Mouse (Mus musculus): ENCODE measurements at regions not wholly inside any gene's neighbourhood (a gene's known extent, or its start where the extent isn't known, plus 50 kb on each side); places are given as distances from the start of the nearest gene placed in this dataset.
A peak's percentile ranks its signal among the peaks of the same experiment; 100 is the strongest.

- no peak overlapping the region for H3K27ac ChIP-seq
- H3K9me3 ChIP-seq: no peaks in the 10 kb centered on the region
- H3K27me3 ChIP-seq (ENCODE audit: insufficient read depth, poor library complexity, severe bottlenecking): no peaks in the 10 kb centered on the region
- WGBS: 66% methylated on average over 6 of the region's 6 CpGs
- peaks cover 37% of the 10 kb centered on the region for H3K4me1 ChIP-seq
- no peak overlapping the region for H3K4me3 ChIP-seq
- no peak for DNase-seq (ENCODE audit: low spot score)
- no peaks in the 10 kb centered on the region for H3K36me3 ChIP-seq
Measured at GRCm38 (mm10) chr3:21939738-21940137, 136.7 kb upstream of the Tbl1xr1 start.

DNA sequence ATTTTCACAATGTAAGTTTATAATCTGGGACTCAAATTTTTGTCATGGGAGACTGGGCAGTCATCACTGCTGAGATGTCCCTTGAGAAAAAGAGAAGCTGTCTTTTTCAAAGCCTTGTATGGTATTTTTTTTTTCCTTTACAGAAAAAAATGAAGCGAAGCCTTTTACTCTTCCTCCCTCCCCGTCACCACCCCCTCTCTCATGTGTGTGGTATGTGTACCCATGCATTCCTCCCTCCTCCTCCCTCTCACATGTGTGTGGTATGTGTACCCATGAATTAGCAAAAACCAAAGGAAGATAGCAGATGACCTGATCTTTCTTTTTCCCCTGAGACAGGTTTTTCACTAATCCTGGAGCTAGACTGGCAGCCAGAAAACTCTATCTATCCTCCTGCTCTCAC is 134.9 kb upstream of the Tbl1xr1 start:
- no peak overlapping the region for H3K27ac ChIP-seq
- 71% methylated on average over 2 of the region's 2 CpGs for WGBS
- H3K36me3 ChIP-seq: no peaks in the 10 kb centered on the region
- H3K27me3 ChIP-seq (ENCODE audit: insufficient read depth, poor library complexity, severe bottlenecking): no peaks in the 10 kb centered on the region
- no peak for DNase-seq (ENCODE audit: low spot score)
- H3K4me1 ChIP-seq: peaks cover 19% of the 10 kb centered on the region
- no peak overlapping the region for H3K4me3 ChIP-seq
- H3K9me3 ChIP-seq: no peaks in the 10 kb centered on the region

DNA sequence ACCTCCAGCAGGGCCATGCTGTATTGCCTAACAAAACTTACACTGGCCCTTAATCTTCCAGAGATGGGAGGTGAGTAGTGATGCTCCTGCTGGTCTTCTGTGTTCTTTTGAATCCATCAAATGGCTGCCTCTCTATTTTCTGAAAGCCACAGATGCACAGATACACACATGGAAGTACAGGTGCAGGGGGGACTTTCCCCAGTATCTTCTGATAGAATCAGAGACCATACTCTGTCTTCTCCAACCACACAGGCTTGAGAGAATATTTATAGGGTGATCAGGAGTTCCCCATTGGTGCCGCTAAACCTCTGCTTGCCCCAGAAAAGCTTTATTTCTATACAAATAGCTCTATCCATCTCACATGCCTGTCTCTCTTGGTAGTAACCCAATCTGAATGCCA is 133.5 kb upstream of the Tbl1xr1 start:
- Histone ChIP-seq H3K9me3 (no peaks in the 10 kb centered on the region), H3K36me3 (no peaks in the 10 kb centered on the region), H3K4me3 (no peak overlapping the region), H3K27ac (no peak overlapping the region), H3K27me3 (ENCODE audit: insufficient read depth, poor library complexity, severe bottlenecking) (no peaks in the 10 kb centered on the region), H3K4me1 (peaks cover 5% of the 10 kb centered on the region; the same call in 1 of the 2 replicates)
- DNase-seq (ENCODE audit: low spot score): no peak
- WGBS: 91% methylated on average over 1 of the region's 1 CpGs

- Histone ChIP-seq H3K36me3 (no peaks in the 10 kb centered on the region), H3K4me3 (no peak overlapping the region), H3K27me3 (ENCODE audit: insufficient read depth, poor library complexity, severe bottlenecking) (no peaks in the 10 kb centered on the region), H3K4me1 (peaks cover 6% of the 10 kb centered on the region; the same call in 1 of the 2 replicates), H3K9me3 (no peaks in the 10 kb centered on the region), H3K27ac (no peak overlapping the region)
- 72% methylated on average over 4 of the region's 4 CpGs for WGBS
- DNase-seq (ENCODE audit: low spot score): no peak
Measured at GRCm38 (mm10) chr3:21945775-21946174, 130.7 kb upstream of the Tbl1xr1 start.

DNA sequence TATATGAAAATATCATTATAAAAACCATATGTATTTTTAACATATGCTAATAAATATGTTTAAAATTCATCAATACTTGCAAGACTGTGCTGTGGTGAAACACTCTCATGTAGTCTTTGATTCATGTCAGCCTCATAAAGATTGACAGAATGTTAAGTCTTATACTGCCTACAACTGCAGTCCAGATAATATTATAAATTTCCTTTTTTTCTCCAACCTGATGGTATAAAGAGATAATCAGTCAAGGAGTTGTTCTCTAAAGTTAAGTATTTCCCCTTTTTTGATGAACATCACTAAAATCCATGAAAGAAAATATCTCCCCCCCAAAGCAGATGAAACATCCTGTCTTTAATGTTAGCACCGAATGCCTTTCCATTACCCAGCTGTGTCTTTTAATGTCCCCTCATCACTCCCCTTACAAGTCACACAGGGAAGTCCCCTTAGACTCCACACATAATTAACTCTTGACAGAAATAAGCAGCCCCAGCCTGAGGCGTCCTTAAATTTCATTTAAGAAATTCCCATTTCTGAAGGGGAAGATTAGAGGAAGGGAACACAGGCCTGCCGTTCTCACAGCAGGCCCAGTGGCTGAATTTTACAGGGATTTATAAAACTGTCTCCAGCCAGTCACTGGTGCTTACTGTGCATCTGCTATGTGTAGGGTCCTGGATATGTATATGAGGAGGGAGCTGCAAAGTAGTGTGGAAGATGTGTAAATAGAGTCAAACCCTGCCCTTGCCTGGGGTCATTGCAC is 129.0 kb upstream of the Tbl1xr1 start:
- Histone ChIP-seq H3K9me3 (no peaks in the 10 kb centered on the region), H3K27me3 (ENCODE audit: insufficient read depth, poor library complexity, severe bottlenecking) (no peaks in the 10 kb centered on the region), H3K4me3 (no peak overlapping the region), H3K4me1 (peaks cover 8% of the 10 kb centered on the region), H3K27ac (no peak overlapping the region), H3K36me3 (no peaks in the 10 kb centered on the region)
- 62% methylated on average over 3 of the region's 3 CpGs for WGBS
- DNase-seq (ENCODE audit: low spot score): no peak

GRCm38 (mm10) chr3:21948074-21948659 is 128.3 kb upstream of the Tbl1xr1 start:
- peaks cover 15% of the 10 kb centered on the region for H3K4me1 ChIP-seq
- 68% methylated on average over 4 of the region's 4 CpGs for WGBS

DNA sequence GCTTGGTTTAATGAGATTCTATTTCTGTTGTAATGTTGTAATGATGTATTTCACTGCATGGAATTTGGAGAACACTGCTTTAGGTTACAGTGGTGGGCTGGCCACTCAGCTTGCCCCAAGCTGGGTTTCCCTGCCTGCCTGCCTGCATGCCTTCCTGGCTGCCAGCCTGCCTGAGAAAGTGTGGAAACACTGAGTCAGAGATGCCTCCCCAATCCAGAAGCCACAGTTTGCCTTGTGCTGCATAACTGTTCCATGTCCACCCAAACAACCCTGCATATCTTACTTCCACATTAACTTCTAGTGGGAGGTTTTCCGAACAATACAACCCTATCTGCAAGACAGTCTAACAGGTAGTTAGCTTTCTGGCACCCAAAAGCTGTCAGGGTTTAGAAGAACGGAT is 127.0 kb upstream of the Tbl1xr1 start:
- no peak overlapping the region for H3K27ac ChIP-seq
- 56% methylated on average over 2 of the region's 2 CpGs for WGBS
- H3K4me3 ChIP-seq: no peak overlapping the region
- H3K27me3 ChIP-seq (ENCODE audit: insufficient read depth, poor library complexity, severe bottlenecking): no peaks in the 10 kb centered on the region
- H3K9me3 ChIP-seq: no peaks in the 10 kb centered on the region
- no peaks in the 10 kb centered on the region for H3K36me3 ChIP-seq
- peaks cover 16% of the 10 kb centered on the region for H3K4me1 ChIP-seq
- DNase-seq (ENCODE audit: low spot score): no peak

More at GRCm38 (mm10) chr3:21948074-21948659, 128.3 kb upstream of the Tbl1xr1 start:
- H3K27me3 ChIP-seq (ENCODE audit: insufficient read depth, poor library complexity, severe bottlenecking): no peaks in the 10 kb centered on the region
- DNase-seq (ENCODE audit: low spot score): no peak
- no peaks in the 10 kb centered on the region for H3K9me3 ChIP-seq
- no peak overlapping the region for H3K27ac ChIP-seq
- H3K36me3 ChIP-seq: no peaks in the 10 kb centered on the region
- no peak overlapping the region for H3K4me3 ChIP-seq

GRCm38 (mm10) chr3:21950571-21950970 is 125.9 kb upstream of the Tbl1xr1 start:
- DNase-seq (ENCODE audit: low spot score): no peak
- no peaks in the 10 kb centered on the region for H3K9me3 ChIP-seq
- peaks cover 16% of the 10 kb centered on the region for H3K4me1 ChIP-seq
- WGBS: 61% methylated on average over 5 of the region's 5 CpGs
- H3K36me3 ChIP-seq: no peaks in the 10 kb centered on the region
- no peak overlapping the region for H3K27ac ChIP-seq
- no peaks in the 10 kb centered on the region for H3K27me3 ChIP-seq (ENCODE audit: insufficient read depth, poor library complexity, severe bottlenecking)
- no peak overlapping the region for H3K4me3 ChIP-seq

DNA sequence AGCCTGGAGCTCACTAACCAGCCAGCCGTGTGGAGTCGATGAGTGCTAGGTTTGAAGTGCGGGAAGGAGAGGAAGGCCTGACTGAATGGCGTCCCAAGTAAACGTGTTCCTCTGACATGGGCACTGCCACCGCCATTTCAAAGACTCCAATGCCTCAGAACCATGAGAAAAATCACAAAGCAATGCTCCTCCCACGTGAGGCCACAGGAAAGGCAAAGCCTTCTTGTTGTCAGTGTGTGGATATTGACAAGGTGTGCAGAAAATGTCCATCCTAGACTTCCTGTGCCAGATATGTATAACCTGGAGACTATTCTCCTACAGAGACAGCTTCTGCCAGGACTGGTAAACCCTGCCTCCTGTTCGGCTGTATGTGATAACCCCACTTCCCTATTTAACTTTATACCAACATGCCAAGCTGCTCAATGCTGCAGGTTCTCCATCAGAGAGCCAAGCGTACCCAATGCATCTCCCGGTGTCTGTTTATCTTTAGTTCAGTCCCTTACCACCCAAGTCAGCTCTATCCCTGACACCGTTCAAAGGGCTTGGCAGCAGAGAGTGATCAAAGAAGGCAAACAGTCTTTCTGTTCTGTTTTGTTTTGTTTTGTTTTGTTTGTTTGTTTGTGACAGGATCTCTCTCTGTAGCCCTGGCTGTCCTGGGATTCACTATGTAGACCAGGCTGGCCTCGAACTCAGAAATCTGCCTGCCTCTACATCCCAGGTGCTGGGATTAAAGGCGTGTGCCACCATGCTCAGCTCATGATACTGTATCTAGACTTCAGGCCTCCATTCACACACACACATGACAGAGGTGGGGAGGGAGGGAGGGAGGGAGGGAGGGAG is 124.8 kb upstream of the Tbl1xr1 start:
- Histone ChIP-seq H3K9me3 (no peaks in the 10 kb centered on the region), H3K4me1 (peaks cover 16% of the 10 kb centered on the region), H3K27ac (0 out of 2 replicates have a peak overlapping the region, but pooled peaks have one; percentile 13), H3K27me3 (ENCODE audit: insufficient read depth, poor library complexity, severe bottlenecking) (no peaks in the 10 kb centered on the region), H3K4me3 (no peak overlapping the region), H3K36me3 (no peaks in the 10 kb centered on the region)
- DNase-seq (ENCODE audit: low spot score): no peak
- WGBS: 79% methylated on average over 13 of the region's 13 CpGs

DNA sequence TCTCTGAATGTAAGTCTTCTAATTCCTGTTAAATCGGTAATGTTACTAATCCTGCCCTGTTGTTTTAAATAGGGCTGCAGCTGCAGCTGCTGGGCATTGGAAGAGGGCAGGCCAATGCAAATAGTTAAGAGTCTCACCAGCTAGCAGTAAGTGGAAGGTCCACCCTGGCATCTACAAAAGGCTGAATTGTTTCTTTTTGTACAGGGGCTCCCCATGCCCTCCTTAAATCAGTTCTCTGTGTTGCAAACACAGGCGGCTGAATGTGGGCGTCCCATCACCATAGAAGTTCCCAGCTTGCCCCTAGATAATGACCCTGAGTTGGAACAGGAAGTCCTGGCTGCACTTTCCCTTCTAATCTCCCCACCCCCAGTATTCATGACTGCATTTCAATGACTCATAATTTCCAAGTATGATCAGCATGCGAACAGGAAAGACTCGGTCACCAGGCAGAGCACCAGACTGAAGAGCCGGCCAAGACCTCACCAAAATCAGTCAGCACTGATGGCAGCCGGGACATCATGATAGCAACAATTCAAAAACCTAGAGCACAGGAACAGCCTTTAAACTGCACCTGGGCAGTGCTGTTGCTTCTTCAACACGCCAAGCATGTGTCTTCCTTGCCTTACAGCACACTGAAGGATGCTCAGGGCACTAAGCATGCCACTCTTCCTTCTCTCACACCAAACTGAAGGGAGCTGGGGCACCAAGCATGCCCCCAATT is 123.6 kb upstream of the Tbl1xr1 start:
- Histone ChIP-seq H3K27ac (peak overlapping the region; percentile 13; the same call in 1 of the 2 replicates), H3K4me3 (no peak overlapping the region), H3K4me1 (peaks cover 16% of the 10 kb centered on the region), H3K9me3 (no peaks in the 10 kb centered on the region), H3K27me3 (ENCODE audit: insufficient read depth, poor library complexity, severe bottlenecking) (no peaks in the 10 kb centered on the region), H3K36me3 (no peaks in the 10 kb centered on the region)
- WGBS: 51% methylated on average over 8 of the region's 8 CpGs
- DNase-seq (ENCODE audit: low spot score): peak; percentile 58

GRCm38 (mm10) chr3:21953416-21953810 is 123.0 kb upstream of the Tbl1xr1 start:
- Histone ChIP-seq H3K36me3 (no peaks in the 10 kb centered on the region), H3K9me3 (no peaks in the 10 kb centered on the region), H3K4me1 (peaks cover 16% of the 10 kb centered on the region), H3K27me3 (ENCODE audit: insufficient read depth, poor library complexity, severe bottlenecking) (no peaks in the 10 kb centered on the region), H3K27ac (peak overlapping the region; percentile 13; the same call in 1 of the 2 replicates), H3K4me3 (no peak overlapping the region)
- peak; percentile 42 for DNase-seq (ENCODE audit: low spot score)
- WGBS: 86% methylated on average over 6 of the region's 6 CpGs

- Histone ChIP-seq H3K4me3 (no peak overlapping the region), H3K27me3 (ENCODE audit: insufficient read depth, poor library complexity, severe bottlenecking) (no peaks in the 10 kb centered on the region), H3K4me1 (peaks cover 15% of the 10 kb centered on the region), H3K36me3 (no peaks in the 10 kb centered on the region), H3K27ac (no peak overlapping the region), H3K9me3 (no peaks in the 10 kb centered on the region)
- WGBS: 66% methylated on average over 2 of the region's 2 CpGs
- DNase-seq (ENCODE audit: low spot score): no peak
Measured at GRCm38 (mm10) chr3:21955681-21956080, 120.8 kb upstream of the Tbl1xr1 start.

Measured in heart, embryonic 10.5 days (tissue).